Mouse (Mus musculus): ENCODE measurements around the gene Gm21969.

Gm21969 gene

DNA sequence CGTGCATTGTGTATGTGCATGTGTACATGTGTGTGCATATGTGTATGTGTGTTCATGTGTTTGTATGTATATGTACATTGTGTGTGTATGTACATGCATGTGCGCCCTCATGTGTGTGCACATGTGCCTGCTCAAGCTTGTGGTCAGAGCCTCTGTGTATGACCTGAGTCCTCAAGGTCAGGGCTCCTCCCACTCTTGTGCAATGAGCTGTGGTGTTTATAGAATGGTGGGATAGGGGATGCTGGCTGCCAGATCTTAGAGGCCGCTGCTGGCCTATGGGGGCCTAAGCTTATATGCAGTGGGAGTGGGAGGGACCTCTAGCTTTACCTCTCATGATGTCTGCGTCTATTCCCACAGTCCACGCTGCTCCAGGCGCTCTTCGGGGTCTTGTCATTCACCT lies 17.3 kb upstream of the Gm21969 start:
- no peak for DNase-seq (ENCODE audit: low spot score in 2 of 2)

DNA sequence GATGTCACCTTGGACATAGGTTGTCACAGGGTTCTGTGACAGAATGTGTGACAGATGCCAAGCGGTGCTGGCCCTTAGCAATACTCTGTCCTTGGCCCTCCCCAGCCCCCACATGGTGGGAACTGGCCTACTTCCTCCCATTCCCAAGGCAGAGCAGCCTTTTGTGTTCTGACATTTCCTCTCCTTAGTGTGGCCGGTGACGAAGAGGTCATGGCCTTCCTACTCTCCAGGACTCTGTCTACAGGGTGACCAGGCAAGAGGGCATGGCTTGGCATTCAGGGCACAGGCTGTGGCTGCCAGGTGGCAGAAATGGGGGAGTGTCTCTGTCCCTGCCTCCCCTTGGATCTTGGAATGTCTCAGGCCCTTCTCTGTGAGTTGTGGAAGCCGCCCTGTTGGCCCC lies 15.6 kb upstream of the Gm21969 start:
- no peak for DNase-seq (ENCODE audit: low spot score in 2 of 2)

DNA sequence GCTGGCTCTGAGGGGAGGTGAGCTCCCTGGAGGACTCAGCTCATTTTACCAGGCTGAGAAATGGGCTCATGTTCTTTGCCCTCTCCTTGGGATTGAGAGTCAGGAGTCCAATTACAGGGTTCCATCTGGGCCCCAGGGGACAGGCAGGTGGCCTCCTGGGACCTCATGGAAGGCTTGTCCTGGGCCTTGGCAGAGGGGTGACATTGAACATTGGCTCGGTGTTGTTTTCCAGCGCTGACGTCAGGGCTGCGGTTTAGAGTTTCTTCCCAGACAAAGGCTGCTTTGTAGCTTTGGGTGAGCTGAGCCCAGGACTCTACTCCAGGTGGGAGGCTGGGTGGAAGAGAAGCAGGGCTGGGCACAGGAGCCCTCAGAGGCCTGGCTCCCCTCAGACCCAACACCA lies 15.2 kb upstream of the Gm21969 start:
- no peak for DNase-seq (ENCODE audit: low spot score in 2 of 2)

DNA sequence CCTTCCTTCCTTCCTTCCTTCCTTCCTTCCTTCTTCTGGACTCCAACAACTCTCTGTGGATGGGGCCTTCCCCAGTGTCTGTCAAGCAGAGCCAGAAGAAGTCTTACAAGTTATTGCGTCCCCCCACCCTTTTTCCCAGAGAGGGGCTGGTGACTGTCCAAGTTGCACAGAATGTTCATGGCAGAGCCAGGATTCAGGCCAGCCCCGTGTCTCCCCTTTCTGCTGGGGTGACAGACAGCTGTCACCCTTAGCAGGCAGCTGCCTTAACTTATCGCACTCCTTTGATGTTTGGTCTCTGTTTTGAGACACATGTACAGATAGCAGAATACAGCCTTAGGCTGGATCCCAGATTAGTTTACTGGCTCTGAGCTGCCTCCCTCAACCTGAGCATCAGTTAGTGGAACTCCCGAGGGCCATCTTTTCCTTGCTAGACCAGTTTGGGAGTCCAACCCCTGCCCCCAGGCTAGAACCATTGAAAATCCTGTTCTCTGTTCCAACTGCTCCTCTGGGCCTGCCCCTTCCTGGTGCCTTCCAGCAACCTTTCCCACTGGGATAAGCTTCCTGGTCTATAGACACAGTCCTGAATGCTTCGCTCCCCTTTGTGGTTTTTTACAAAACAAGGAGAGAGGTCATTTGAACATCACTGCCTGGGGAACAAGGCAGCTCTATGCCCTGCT lies 13.5 kb upstream of the Gm21969 start:
- DNase-seq (ENCODE audit: low spot score in 2 of 2) = no peak

DNA sequence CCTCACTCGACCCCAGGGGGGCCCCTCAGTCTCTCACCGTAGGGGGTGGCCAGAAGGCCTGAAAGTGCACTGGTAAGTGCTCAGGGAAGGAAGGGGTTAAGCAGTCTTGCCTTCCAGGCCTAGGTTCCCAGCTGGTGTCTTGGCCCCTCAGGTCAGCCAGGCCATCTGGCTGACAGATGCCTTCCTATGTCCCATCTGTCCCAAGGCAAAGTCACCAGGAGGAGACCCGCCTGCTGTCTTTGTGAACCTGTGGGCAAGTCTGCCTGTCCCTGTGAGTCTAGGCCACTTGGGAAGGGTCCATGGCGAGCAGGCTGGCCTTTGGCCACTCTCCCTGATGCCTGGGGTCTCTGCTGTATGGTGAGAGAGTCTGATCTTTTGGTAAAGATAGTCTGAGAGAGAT lies 12.5 kb upstream of the Gm21969 start:
- DNase-seq (ENCODE audit: low spot score in 2 of 2) = no peak

DNA sequence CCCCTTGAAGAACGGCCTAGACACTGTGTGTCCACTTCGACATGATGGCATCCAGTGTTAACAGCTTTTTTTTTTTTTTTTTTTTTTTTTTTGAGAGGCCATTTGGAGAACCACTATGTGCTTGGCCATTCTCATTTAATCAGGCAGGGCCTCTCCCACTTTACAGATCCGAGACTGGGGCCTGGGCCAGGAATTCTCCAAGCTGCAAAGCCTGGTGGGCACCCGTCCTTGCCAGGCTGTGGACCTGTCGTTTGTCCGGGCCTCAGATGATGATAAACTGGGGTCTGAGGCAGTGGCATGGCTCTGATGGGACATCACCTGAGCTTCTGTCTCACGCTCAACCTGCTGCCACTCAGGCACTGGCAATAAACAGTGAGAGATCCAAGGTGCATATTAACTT lies 10.1 kb upstream of the Gm21969 start:
- DNase-seq (ENCODE audit: low spot score in 2 of 2) = no peak

DNA sequence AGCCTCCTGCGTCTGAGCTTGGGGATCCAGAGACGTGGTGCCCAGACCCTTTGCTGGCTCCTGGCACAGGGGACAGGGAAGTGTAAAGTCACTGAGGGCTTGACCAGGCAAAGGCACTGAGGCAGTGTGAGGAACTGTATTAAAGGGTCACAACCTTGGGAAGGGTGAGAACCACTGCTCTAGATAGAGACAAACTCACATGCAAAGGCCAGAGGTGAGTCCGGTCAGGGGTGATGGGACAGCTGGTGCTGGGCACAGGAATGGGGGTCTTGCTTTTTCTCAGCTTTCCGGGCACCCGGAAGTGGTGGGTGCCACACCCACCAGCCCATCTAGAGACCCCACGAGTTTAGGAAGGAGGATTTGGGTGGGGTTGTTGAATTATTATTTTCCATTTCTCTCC lies 9.6 kb upstream of the Gm21969 start:
- DNase-seq (ENCODE audit: low spot score in 2 of 2) = no peak

DNA sequence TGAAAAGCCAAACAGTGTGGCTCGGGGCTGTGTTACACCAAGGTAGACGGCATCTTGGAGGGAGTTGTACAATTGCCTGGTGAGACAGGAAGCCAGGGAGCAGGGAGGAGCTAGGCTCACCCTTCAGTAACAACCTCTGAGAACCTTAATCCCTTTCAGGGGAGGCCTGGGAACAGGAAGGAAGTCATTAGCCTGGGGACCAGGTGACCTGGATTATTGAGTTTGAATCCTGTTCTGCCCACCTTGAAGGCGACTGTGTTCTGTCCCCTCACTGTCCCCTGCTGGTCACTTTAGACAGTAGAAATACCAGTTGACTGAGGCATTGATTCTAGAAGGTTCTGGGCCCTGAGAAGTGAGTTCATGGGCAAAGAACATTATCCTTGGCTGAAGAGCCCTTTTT lies 8.9 kb upstream of the Gm21969 start:
- DNase-seq (ENCODE audit: low spot score in 2 of 2) = no peak

DNA sequence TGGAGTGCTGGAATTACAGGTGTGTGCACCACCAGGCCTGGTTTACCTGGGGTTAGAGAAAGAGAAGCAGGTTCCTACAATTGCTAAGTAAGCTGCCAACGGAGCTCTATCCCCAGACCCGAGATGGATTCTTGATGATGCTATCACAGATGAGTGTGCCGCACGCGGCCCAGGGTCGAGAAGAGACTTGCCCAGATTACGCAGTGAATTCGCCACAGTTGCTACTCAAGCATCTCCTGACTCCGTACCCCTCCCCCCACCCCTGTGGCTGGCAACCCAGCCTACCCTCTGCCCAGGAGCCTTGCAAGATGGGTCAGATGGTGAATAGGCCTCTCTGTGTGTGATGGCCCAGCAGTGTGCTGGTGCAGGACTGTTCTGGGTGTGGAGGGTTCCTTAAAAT lies 6.3 kb upstream of the Gm21969 start:
- DNase-seq (ENCODE audit: low spot score in 2 of 2) = no peak

DNA sequence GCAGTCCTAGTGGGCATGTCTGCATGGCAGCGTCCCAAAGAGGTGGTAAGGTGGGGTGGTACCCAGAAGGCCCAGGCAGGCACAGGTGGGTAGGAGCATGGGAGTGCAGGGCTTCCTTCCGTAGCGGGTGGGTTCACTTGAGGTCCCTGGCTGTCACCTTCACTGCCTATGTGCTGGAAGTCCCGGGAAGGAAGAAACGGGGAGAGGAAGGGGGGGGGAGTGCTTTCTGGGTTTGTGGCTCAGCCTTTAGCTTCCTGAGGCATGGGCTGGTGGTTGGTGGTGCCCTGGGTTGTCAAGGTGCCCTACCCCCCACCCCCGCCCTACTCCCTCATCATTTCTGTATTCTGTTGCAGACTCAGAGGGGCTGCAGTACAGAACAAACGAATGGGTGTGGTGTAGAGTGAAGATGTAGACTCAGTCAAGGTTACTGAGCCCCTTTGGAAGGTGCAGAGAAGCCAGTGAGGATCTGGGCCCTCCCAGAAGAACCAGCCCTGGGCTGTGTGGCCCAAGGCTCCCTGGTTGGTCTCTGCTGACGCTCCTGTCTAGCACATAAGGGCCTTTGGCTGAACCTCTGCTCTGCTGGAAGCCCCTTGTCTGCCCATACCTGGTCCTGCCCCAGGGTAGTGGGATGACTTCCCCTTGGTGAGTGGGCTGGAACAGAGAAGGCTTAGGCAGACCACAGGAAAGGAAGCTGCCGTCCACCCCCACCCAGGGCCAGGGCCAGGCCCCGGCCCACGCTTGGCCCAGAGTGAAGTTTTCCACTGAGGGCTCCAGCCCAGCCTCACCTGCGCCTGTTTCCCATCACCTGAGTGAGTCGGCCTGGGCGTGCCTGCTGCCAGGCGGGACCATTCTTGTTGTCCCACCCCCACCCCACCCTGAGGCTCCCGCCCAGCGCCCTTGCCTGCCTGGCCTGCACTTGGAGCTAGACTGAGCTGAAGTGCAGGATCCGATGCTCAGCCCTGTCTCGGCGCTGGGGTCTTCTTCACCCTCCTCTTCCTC lies 5.4 kb upstream of the Gm21969 start:
- DNase-seq (ENCODE audit: low spot score in 2 of 2) = no peak

DNA sequence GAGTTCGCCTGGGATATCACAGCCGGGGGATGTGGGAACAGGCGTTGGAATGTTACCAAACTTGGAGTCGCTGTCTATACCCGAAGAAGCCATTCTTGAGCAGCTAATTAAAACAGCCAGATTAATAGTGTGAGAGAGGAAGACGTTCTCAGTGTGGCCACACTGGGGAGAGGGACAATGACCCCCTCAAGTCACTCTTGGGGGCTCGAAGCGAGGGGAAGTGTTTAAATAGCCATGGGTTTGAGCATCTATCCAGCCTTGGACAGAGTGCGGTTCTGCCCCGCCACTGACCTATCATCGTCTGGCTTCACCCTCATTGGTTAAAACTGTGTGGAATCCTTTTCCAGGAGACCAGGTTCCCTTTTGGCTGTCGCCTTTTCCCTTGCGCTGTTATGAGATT lies 4.6 kb upstream of the Gm21969 start:
- no peak for DNase-seq (ENCODE audit: low spot score in 2 of 2)

DNA sequence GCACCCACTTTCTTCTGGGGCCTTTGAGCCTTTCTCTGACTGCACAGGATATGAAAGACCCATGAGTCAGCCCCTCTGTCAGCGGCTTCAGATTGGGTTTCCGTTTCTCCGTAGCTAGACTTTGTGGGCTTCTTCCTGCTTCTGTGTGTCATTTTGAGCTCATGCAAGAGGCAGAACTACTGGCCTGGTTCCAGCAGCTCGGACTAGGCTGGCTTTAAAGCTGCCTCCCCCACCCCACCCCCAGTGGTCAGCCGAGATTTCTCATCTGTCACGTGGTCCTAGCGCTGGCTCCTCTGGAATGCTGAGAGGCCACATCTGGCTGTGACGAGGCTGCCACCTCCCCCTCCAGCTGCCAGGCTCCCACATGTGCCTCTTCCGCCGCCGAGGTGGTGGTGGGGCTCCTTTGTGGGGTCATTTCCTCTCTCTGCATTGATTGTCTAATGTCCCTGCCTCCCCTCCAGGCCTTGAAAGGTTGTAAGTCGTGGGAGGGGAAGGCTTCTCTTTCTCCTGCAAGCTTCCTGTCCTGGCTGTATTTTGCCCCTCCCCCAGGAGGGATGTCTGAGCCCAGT lies 4.0 kb upstream of the Gm21969 start:
- DNase-seq (ENCODE audit: low spot score in 2 of 2) = peak; percentile 86 to 90

DNA sequence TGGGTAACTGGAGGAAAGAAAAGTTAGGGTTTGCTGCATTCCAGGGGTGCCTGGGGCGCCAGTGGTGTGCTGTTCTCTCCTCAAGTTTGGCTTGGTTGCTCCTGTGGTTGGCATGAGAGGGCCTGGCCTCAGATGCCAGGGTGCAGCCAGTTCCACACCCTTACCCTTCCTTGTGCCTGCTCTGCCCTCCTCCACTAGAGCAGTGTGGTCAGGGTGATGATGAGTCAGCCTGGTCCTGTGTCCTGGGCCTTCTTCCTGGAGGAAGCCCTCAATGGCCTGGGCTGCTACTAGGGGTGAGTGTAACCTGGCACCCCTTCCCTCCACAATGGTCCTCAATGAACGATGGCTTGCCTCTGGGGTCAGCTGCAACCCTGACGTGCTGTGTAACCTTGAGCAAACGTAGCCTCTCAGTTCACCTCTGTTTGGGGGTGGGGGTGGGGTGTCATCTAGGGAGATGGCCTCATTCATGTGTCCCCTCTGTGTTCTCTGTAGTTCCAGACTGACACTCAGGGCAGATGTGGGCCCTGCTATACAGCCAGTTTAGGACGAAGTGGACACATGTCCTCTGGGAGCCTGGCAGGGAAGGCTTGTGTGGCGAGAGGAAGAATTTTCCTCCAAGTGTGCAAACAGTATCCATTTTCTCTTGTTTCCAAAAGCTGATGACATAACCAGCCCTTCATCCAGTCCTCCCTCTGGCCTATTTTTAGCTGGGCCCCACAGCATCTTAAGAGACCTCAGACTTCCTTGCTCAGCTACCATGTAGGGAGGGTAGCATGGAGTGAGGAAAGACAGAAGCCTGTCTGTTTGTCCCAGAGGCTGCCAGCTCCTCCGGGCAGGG lies 1.2 kb upstream of the Gm21969 start:
- DNase-seq (ENCODE audit: low spot score in 2 of 2) = no peak

DNA sequence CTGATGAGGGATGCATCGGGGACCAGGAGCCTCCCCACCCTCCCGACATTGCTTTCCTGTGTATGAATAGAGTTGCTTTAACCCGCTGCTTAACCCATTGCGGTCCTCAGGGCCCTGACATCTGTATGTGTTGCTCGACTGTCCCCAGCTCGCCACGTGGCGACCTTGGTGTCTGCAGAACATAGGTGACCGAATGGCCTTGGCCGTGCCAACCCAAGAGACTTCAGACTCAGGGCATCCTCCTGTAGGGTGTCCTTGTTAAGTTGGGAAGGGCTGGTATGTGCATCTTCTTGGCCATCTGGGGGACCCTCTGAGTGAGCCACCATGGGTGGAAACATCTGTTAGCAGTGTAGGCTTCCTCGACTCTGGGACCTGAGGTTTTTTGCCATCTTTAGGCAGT lies 2.2 kb downstream of the Gm21969 start:
- DNase-seq (ENCODE audit: low spot score in 2 of 2) = no peak

DNA sequence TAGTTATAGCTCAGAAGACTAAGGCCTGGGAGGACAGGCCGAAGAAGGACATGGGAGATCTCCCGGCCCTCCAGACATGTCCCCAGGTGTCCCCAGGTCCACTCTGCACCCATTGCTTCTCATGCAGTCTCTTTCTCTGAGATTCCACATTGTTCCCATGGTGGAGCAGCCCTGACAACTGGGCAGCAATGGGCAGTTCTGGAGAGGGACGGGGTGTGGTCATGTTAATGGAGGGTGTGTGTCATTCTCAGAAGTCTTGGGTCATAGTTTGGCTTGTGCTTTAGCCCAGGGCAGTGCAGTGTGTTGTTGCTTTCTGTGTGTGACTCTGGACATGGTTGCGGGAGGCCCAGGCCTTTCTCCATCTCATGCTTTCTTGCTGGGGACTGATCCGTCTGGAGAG lies 3.7 kb downstream of the Gm21969 start:
- DNase-seq (ENCODE audit: low spot score in 2 of 2) = no peak

DNA sequence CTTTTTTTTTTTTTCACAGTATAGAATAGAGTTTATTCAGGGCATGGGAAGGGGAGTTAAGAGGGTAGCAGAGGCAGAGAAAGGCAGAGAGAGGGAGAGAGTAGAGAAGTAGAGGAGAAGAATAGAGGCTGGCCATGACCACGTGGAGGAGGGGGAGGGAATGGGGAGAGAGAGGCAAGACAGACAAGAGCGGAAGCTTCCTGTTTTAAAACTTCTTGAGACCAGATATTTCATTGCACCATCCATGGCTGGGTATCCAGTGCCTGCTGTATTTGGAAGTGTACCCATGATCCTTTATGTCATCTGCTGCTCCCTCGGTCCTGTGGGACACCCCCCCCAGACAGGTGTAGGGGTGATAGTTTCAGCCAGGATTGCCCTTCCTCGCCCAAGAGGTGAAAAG lies 6.0 kb downstream of the Gm21969 start:
- DNase-seq (ENCODE audit: low spot score in 2 of 2) = no peak

DNA sequence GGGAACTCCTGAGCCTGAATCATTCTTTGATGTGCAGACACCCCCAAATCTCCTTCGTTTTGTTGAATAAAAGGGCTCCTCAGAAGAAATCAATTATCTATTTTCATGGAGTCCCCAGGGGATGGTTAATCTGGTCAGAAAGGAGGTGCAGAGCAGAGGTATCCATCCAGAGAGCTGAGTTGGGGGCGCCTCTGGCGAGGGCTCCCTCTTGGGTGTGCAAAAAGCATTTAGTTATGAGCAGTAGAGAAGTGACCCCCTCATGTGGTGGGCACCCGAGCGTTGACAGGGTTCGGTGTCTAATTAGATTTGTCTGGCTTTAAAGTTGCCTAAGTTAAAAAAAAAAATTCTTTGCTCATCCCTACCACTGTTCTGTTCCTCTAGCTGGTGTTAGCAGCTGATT lies 8.0 kb downstream of the Gm21969 start:
- no peak for DNase-seq (ENCODE audit: low spot score in 2 of 2)

DNA sequence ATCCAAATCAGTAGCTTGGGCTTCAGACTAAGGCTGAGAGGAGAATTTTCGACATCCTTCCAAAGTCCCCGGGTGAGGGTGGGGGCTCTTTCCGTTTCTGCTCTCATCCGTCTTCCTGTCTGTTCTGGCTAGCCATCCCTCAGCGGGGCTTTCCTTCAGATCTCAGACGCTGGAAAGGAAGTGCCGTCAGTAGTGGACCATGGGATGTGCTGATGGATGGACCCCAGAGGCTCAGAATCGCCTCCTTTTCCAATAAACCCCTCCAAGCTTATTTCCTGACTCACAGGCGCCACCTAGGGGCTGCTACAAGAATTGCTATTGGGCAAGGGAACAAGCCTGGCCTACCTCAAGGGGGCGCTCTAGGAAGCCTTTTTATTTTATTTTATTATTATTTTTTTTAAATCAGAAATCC lies 8.6 kb downstream of the Gm21969 start:
- DNase-seq (ENCODE audit: low spot score in 2 of 2) = peak; percentile 73 to 86

DNA sequence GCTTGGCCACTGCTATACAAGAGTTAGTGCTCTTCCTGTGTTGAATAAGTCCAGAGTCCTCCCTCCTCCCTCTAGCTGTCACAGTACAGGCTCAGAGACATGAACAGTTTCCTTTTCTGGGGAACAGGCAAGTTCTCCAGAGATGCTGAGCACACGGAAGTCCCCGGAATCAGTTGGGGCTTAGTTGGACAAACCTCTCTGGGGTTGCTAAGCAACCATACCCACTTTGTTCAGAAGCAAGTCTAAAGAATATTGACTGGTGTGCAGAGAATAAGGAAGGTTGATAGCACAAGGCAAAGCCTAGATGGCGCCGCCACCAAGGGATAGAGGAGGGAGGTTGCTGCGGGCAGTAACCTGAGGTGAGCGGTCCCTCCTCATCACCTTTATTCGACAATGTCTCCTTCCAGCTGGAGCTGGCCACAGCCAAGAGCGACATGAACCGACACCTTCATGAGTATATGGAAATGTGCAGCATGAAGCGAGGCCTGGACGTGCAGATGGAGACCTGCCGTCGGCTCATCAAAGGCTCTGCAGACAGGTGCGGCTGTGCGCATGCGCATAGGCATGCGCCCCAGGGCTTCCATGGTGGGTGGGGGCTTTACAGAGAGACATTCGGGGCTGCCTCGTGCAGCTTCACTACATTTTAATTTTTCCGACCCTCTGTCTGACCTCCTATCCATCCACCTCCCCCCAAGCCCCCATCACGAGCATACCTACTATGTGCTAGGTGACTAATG lies 11.7 kb downstream of the Gm21969 start:
- DNase-seq (ENCODE audit: low spot score in 2 of 2) = no peak

DNA sequence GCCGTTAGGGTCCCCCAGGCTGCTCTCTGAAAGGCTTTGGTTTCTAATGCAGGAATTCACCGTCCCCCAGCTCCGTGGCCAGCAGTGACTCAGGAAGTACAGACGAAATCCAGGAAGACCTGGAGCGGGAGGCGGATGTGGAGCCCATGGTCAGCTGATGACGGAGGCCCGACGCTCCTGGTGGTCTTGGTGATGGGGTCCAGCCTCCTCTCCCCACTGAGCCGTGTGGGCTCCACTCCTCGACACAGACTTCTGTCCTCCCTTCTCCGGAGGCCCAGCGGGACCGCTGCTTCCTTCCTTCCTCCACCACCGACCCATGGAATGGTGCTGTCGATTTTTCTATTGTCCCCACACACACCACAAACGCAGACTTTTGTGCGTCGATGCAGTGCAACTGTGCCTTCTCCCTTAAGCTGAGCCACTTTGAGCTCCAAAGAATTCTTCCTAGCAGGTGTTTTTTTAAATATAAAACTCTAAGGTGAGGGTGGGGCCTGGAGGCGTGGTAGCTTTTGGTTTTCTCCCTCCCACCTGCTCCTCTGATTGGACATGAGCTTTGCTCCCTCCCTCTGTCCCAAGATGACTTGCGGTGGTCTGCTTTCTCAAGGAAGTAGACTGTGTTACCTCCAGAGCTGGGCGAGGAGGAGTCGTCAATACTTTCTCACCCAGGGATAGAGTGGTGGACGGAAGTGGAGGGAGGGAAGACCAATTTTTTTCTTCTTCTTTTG lies 13.5 kb downstream of the Gm21969 start:
- DNase-seq (ENCODE audit: low spot score in 2 of 2) = no peak

DNA sequence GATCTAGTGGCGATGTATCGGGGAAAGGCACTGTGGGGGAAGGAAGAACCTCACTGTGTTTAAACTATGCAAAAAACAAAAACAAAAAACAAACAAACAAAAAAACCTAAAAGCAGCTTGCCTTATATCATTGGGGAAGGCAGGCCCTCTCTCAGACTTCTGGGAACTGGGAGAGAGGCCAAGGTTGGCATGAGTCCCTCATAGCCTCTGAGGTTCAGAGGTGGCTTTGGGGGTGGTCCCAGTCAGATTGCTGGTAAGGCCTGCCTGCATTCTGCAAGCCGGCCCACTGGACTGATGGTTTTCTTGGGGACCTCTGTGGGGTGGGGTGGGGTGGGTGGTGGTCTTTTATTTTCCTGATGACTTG lies 14.0 kb downstream of the Gm21969 start:
- no peak for DNase-seq (ENCODE audit: low spot score in 2 of 2)

Measured in urinary bladder, postnatal 4 days (tissue).